Mouse (Mus musculus): ENCODE data around the gene Mum1. TPM values are rescaled to one million over a fixed set of nuclear protein-coding genes. Genes with fewer than 3 reads are reported as not detected.
A peak's percentile ranks its signal among the peaks of the same experiment; 100 is the strongest.

The Mum1 gene
- total and polyA plus RNA-seq, 2 experiments from 2014 or later, result 42.4 to 45.1 TPM

DNA sequence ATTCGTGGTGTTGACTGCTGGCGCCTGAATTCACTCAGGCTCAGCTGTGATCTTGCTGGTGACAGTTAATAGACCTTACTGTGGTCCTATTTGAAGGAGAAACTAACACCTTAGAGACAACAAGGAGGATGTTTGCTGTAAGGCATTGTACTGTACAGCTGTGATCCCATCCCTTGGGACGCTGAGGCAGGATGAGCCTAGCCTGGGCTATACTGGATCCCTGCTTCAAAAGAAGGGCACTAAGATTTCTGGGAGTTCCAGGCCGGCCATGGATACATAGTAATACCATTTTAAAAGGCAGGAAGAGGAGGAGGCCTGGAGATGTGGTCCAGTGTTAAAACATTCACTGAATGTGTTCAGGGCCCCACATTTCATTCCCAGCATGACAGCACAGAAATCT, 24.3 kb downstream of the Mum1 start:
- Histone ChIP-seq H3K9me3 (ENCODE audit: low read length) (no peaks in the 10 kb centered on the region), H3K4me3 (ENCODE audit: low read depth, low read length) (no peak overlapping the region; the same call in 1 of the 2 replicates), H3K27me3 (ENCODE audit: insufficient read depth, low read length) (no peaks in the 10 kb centered on the region), H3K27ac (ENCODE audit: low read depth, low read length) (no peak overlapping the region), H3K36me3 (ENCODE audit: insufficient read depth, low read length) (peaks cover 23% of the 10 kb centered on the region), H3K4me2 (ENCODE audit: low read depth, low read length, poor library complexity, severe bottlenecking) (peak overlapping the region; percentile 94; the same call in 1 of the 2 replicates), H3K4me1 (ENCODE audit: insufficient read depth, low read length) (peaks cover 11% of the 10 kb centered on the region), H3K9ac (replicated peaks; ENCODE audit: low read length, poor library complexity, severe bottlenecking) (no peak overlapping the region)
- 86% methylated on average over 4 of the region's 4 CpGs for WGBS
- TF ChIP-seq CTCF (IDR thresholded peaks at IDR 0.05), result no peak
- DNase-seq (ENCODE audit: low spot score), result no peak
- ATAC-seq (ENCODE audit: low FRiP score), result no peak

DNA sequence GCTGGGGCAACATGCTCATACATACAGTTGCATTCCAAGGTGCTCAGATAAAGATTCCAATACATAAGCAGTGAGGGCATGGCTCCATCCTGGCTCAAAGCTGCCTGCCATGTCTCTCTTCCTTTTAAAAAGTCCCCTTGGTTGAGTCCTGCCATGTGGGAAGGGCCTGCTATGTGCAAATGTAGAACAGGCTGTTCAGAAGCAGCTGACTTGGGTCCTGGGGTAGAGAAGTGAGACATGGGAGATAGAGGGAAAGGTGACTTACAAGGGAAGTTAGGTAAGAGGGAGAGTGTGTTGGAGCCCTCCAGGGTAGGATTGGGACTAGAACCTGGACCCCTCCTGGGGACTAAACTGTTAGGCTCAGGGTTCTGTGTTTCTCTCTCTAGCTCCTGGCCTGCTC, 25.8 kb downstream of the Mum1 start:
- Histone ChIP-seq H3K9me3 (ENCODE audit: low read length) (no peaks in the 10 kb centered on the region), H3K4me3 (ENCODE audit: low read depth, low read length) (no peak overlapping the region), H3K4me2 (ENCODE audit: low read depth, low read length, poor library complexity, severe bottlenecking) (no peak overlapping the region), H3K4me1 (ENCODE audit: insufficient read depth, low read length) (peaks cover 11% of the 10 kb centered on the region), H3K9ac (replicated peaks; ENCODE audit: low read length, poor library complexity, severe bottlenecking) (no peak overlapping the region), H3K36me3 (ENCODE audit: insufficient read depth, low read length) (peaks cover 35% of the 10 kb centered on the region), H3K27me3 (ENCODE audit: insufficient read depth, low read length) (no peaks in the 10 kb centered on the region), H3K27ac (ENCODE audit: low read depth, low read length) (no peak overlapping the region)
- TF ChIP-seq CTCF (IDR thresholded peaks at IDR 0.05), result no peak
- no peak for DNase-seq (ENCODE audit: low spot score)
- no peak for ATAC-seq (ENCODE audit: low FRiP score)

DNA sequence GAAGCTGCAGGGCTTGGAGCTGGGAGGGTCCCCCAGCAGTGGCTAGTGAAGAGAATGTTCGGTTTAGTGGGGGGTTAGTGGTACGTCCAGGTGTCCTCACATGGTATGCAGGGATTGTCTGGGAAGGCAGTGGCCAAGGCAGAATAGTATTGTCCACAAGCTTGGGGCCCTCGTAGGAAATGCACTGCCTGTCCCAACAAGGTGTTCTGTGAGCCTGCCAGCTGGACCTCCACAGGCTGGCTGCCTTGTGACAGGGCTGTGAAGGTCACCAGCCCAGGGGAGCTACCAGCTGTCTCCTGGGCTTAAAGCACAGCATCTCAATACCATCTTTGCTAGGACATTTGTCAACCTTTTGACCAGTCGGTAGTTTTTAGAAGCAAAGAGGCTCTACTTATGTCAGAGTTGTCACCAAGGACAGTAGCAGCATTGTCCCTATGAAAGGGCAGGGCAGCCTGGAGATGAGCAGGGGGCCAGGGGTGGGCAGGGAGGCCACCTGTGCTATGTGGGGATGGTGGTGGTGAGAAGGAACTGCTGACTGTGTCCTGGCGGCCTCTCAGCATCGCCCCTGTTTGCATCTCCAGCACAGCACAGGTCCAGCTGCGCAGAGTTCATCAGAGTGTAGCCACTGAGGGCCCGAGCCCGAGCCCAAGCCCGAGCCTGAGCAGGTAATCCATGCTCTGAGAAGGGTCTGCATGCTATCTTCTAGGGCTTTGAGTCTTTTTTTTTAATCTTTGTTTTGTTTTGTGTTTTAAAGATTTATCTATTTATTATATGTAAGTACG, 26.4 kb downstream of the Mum1 start:
- Histone ChIP-seq H3K27me3 (ENCODE audit: insufficient read depth, low read length) (no peaks in the 10 kb centered on the region), H3K36me3 (ENCODE audit: insufficient read depth, low read length) (peaks cover 35% of the 10 kb centered on the region), H3K9me3 (ENCODE audit: low read length) (no peaks in the 10 kb centered on the region), H3K4me3 (ENCODE audit: low read depth, low read length) (no peak overlapping the region), H3K9ac (replicated peaks; ENCODE audit: low read length, poor library complexity, severe bottlenecking) (no peak overlapping the region), H3K4me1 (ENCODE audit: insufficient read depth, low read length) (peaks cover 11% of the 10 kb centered on the region), H3K4me2 (ENCODE audit: low read depth, low read length, poor library complexity, severe bottlenecking) (no peak overlapping the region), H3K27ac (ENCODE audit: low read depth, low read length) (no peak overlapping the region)
- DNase-seq (ENCODE audit: low spot score), result no peak
- ATAC-seq (ENCODE audit: low FRiP score), result no peak
- 92% methylated on average over 11 of the region's 11 CpGs for WGBS
- no peak for TF ChIP-seq CTCF (IDR thresholded peaks at IDR 0.05)

DNA sequence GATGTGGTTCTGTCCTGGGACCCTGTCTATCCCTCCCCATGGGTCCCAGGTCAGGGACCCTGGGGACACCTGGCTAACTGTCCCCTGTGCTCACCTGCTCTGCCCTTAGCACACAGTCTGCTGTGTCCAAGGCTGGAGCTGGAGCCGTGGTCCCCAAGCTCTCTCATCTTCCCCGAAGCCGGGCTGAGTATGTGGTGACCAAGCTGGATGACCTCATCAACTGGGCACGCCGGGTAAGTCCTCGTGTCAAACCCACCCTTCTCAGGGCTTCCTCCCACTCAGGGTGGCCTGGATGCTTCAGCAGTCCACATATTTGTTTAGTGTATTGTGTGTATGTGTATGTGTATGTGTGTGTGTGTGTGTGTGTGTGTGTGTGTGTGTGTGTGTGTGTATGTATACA, 27.3 kb downstream of the Mum1 start:
- DNase-seq (ENCODE audit: low spot score) (no peak), ATAC-seq (ENCODE audit: low FRiP score) (no peak)
- Histone ChIP-seq H3K27me3 (ENCODE audit: insufficient read depth, low read length) (no peaks in the 10 kb centered on the region), H3K9ac (replicated peaks; ENCODE audit: low read length, poor library complexity, severe bottlenecking) (no peak overlapping the region), H3K36me3 (ENCODE audit: insufficient read depth, low read length) (peaks cover 38% of the 10 kb centered on the region), H3K4me1 (ENCODE audit: insufficient read depth, low read length) (peaks cover 11% of the 10 kb centered on the region), H3K27ac (ENCODE audit: low read depth, low read length) (no peak overlapping the region), H3K4me3 (ENCODE audit: low read depth, low read length) (no peak overlapping the region), H3K4me2 (ENCODE audit: low read depth, low read length, poor library complexity, severe bottlenecking) (no peak overlapping the region), H3K9me3 (ENCODE audit: low read length) (no peaks in the 10 kb centered on the region)
- TF ChIP-seq CTCF (IDR thresholded peaks at IDR 0.05), result no peak
- WGBS, result 95% methylated on average over 6 of the region's 6 CpGs

DNA sequence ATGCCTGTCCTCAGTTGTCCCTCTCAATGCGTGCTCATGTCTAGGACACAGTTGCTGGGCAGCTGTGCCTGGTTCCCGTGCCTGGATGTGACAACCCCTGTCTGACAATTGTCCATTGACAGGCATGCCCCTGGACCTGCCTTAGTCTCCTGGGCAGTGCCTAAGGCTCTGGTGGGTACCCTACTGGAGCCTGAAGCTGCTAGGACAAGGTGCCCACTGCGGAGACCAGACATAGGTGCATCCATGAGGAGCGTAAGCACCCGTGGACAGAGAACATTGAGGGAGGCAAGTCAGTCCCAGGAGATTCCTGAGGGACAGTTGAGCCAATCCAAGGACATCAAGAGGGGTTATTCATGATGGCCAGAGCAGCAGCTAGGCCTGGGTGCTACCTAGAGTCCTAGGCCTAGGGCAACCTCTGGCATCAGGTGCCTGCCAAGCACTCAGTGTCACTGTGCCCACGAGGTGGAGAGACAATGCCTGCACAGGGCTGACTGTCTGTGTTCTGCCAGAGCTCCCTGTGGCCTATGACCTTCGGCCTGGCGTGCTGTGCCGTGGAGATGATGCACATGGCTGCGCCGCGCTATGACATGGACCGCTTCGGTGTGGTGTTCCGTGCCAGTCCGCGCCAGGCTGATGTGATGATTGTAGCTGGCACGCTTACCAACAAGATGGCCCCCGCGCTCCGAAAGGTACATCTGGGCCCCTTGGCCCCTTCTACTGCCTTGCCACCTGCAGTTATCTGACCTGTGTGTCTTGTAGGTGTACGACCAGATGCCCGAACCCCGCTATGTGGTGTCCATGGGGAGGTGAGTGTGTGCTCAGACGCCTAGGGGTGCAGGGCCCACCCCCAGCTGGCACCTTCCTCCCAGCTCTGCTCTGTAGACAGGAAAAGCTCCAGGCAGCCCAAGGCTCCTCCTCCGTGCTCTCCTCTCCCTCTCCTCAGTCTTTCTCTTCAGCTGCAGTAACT, 28.4 kb downstream of the Mum1 start:
- ATAC-seq (ENCODE audit: low FRiP score) (no peak), DNase-seq (ENCODE audit: low spot score) (no peak)
- H3K9me3 ChIP-seq (ENCODE audit: low read length), result no peaks in the 10 kb centered on the region
- WGBS, result 92% methylated on average over 26 of the region's 26 CpGs
- H3K4me2 ChIP-seq (ENCODE audit: low read depth, low read length, poor library complexity, severe bottlenecking), result no peak overlapping the region
- H3K9ac ChIP-seq (replicated peaks; ENCODE audit: low read length, poor library complexity, severe bottlenecking), result no peak overlapping the region
- no peak overlapping the region for H3K27ac ChIP-seq (ENCODE audit: low read depth, low read length)
- H3K4me1 ChIP-seq (ENCODE audit: insufficient read depth, low read length), result peaks cover 12% of the 10 kb centered on the region
- H3K4me3 ChIP-seq (ENCODE audit: low read depth, low read length), result no peak overlapping the region
- no peak for TF ChIP-seq CTCF (IDR thresholded peaks at IDR 0.05)
- H3K27me3 ChIP-seq (ENCODE audit: insufficient read depth, low read length), result no peaks in the 10 kb centered on the region
- peaks cover 39% of the 10 kb centered on the region for H3K36me3 ChIP-seq (ENCODE audit: insufficient read depth, low read length)
